Mouse (Mus musculus): ENCODE results near the gene Ccdc107. TPM values are rescaled to one million over a fixed set of nuclear protein-coding genes. Genes with fewer than 3 reads are reported as not detected.
"Not testable (repeated sequence)": the region's sequence is repeated elsewhere in the genome, so short reads cannot be mapped to it uniquely, and the experiment has no call there.

The Ccdc107 gene
- polyA plus RNA-seq, 1 experiment from 2014 or later: 54.6 TPM

- Histone ChIP-seq H3K4me1 (ENCODE audit: control insufficient read depth, insufficient read depth, low read length) (no peaks in the 10 kb centered on the region), H3K4me2 (ENCODE audit: low read depth, low read length) (peak overlapping the region; percentile 41), H3K9ac (replicated peaks; ENCODE audit: low read length) (peak overlapping the region; percentile 52), H3K27ac (replicated peaks; ENCODE audit: low read depth, low read length) (no peak overlapping the region), H3K27me3 (ENCODE audit: control insufficient read depth, insufficient read depth, low read length) (no peaks in the 10 kb centered on the region), H3K9me3 (replicated peaks; ENCODE audit: control insufficient read depth, low read length) (no peaks in the 10 kb centered on the region), H3K36me3 (replicated peaks; ENCODE audit: control insufficient read depth, insufficient read depth, low read depth, low read length) (no peaks in the 10 kb centered on the region), H3K4me3 (ENCODE audit: low read depth, low read length) (peak overlapping the region; percentile 10; the same call in 1 of the 2 replicates)
- DNase-seq (ENCODE audit: low spot score): no peak
- no peak for ATAC-seq (replicated peaks; ENCODE audit: insufficient number of reproducible peaks, low FRiP score, low TSS enrichment, low read depth)
- WGBS: 49% methylated on average over 8 of the region's 8 CpGs
Observed at GRCm38 (mm10) chr4:43478534-43478858, 14.2 kb upstream of the Ccdc107 start.

- WGBS: 46% methylated on average over 24 of the region's 24 CpGs
- DNase-seq (ENCODE audit: low spot score) (peak; percentile 87), ATAC-seq (replicated peaks; ENCODE audit: insufficient number of reproducible peaks, low FRiP score, low TSS enrichment, low read depth) (no peak)
- Histone ChIP-seq H3K27me3 (ENCODE audit: control insufficient read depth, insufficient read depth, low read length) (no peaks in the 10 kb centered on the region), H3K27ac (replicated peaks; ENCODE audit: low read depth, low read length) (no peak overlapping the region), H3K4me1 (ENCODE audit: control insufficient read depth, insufficient read depth, low read length) (no peaks in the 10 kb centered on the region), H3K4me2 (ENCODE audit: low read depth, low read length) (peak overlapping the region; percentile 16; the same call in 1 of the 2 replicates), H3K36me3 (replicated peaks; ENCODE audit: control insufficient read depth, insufficient read depth, low read depth, low read length) (no peaks in the 10 kb centered on the region), H3K4me3 (ENCODE audit: low read depth, low read length) (no peak overlapping the region), H3K9me3 (replicated peaks; ENCODE audit: control insufficient read depth, low read length) (no peaks in the 10 kb centered on the region), H3K9ac (replicated peaks; ENCODE audit: low read length) (no peak overlapping the region)
Observed at GRCm38 (mm10) chr4:43478906-43479832, 13.5 kb upstream of the Ccdc107 start.

- H3K9ac ChIP-seq (replicated peaks; ENCODE audit: low read length): no peak overlapping the region
- no peaks in the 10 kb centered on the region for H3K4me1 ChIP-seq (ENCODE audit: control insufficient read depth, insufficient read depth, low read length)
- DNase-seq (ENCODE audit: low spot score) (no peak), ATAC-seq (replicated peaks; ENCODE audit: insufficient number of reproducible peaks, low FRiP score, low TSS enrichment, low read depth) (no peak)
- H3K27ac ChIP-seq (replicated peaks; ENCODE audit: low read depth, low read length): no peak overlapping the region
- no peaks in the 10 kb centered on the region for H3K36me3 ChIP-seq (replicated peaks; ENCODE audit: control insufficient read depth, insufficient read depth, low read depth, low read length)
- WGBS: 88% methylated on average over 5 of the region's 5 CpGs
- H3K27me3 ChIP-seq (ENCODE audit: control insufficient read depth, insufficient read depth, low read length): no peaks in the 10 kb centered on the region
- H3K4me2 ChIP-seq (ENCODE audit: low read depth, low read length): no peak overlapping the region
- no peak overlapping the region for H3K4me3 ChIP-seq (ENCODE audit: low read depth, low read length)
- H3K9me3 ChIP-seq (replicated peaks; ENCODE audit: control insufficient read depth, low read length): no peaks in the 10 kb centered on the region
Observed at GRCm38 (mm10) chr4:43480985-43481384, 11.7 kb upstream of the Ccdc107 start.

- no peaks in the 10 kb centered on the region for H3K9me3 ChIP-seq (replicated peaks; ENCODE audit: control insufficient read depth, low read length)
- DNase-seq (ENCODE audit: low spot score) (no peak), ATAC-seq (replicated peaks; ENCODE audit: insufficient number of reproducible peaks, low FRiP score, low TSS enrichment, low read depth) (no peak)
- WGBS: 72% methylated on average over 7 of the region's 7 CpGs
- no peaks in the 10 kb centered on the region for H3K36me3 ChIP-seq (replicated peaks; ENCODE audit: control insufficient read depth, insufficient read depth, low read depth, low read length)
- H3K27me3 ChIP-seq (ENCODE audit: control insufficient read depth, insufficient read depth, low read length): no peaks in the 10 kb centered on the region
- no peak overlapping the region for H3K4me2 ChIP-seq (ENCODE audit: low read depth, low read length)
- H3K4me1 ChIP-seq (ENCODE audit: control insufficient read depth, insufficient read depth, low read length): no peaks in the 10 kb centered on the region
- H3K9ac ChIP-seq (replicated peaks; ENCODE audit: low read length): no peak overlapping the region
- H3K27ac ChIP-seq (replicated peaks; ENCODE audit: low read depth, low read length): no peak overlapping the region
- H3K4me3 ChIP-seq (ENCODE audit: low read depth, low read length): no peak overlapping the region
Observed at GRCm38 (mm10) chr4:43481894-43482456, 10.7 kb upstream of the Ccdc107 start.

- ATAC-seq (replicated peaks; ENCODE audit: insufficient number of reproducible peaks, low FRiP score, low TSS enrichment, low read depth) (no peak), DNase-seq (ENCODE audit: low spot score) (no peak)
- Histone ChIP-seq H3K27ac (replicated peaks; ENCODE audit: low read depth, low read length) (no peak overlapping the region), H3K4me2 (ENCODE audit: low read depth, low read length) (no peak overlapping the region), H3K4me3 (ENCODE audit: low read depth, low read length) (no peak overlapping the region), H3K27me3 (ENCODE audit: control insufficient read depth, insufficient read depth, low read length) (no peaks in the 10 kb centered on the region), H3K4me1 (ENCODE audit: control insufficient read depth, insufficient read depth, low read length) (no peaks in the 10 kb centered on the region), H3K9me3 (replicated peaks; ENCODE audit: control insufficient read depth, low read length) (no peaks in the 10 kb centered on the region), H3K36me3 (replicated peaks; ENCODE audit: control insufficient read depth, insufficient read depth, low read depth, low read length) (no peaks in the 10 kb centered on the region), H3K9ac (replicated peaks; ENCODE audit: low read length) (no peak overlapping the region)
- 63% methylated on average over 9 of the region's 10 CpGs for WGBS
Observed at GRCm38 (mm10) chr4:43482591-43482990, 10.1 kb upstream of the Ccdc107 start.

- Histone ChIP-seq H3K4me3 (ENCODE audit: low read depth, low read length) (no peak within 1 kb of the TSS), H3K9ac (replicated peaks; ENCODE audit: low read length) (no peak within 1 kb of the TSS), H3K27ac (replicated peaks; ENCODE audit: low read depth, low read length) (no peak within 1 kb of the TSS), H3K4me1 (ENCODE audit: control insufficient read depth, insufficient read depth, low read length) (no peaks in the 10 kb centered on the region), H3K27me3 (ENCODE audit: control insufficient read depth, insufficient read depth, low read length) (no peaks in the 10 kb centered on the region), H3K4me2 (ENCODE audit: low read depth, low read length) (no peak within 1 kb of the TSS), H3K36me3 (replicated peaks; ENCODE audit: control insufficient read depth, insufficient read depth, low read depth, low read length) (no peaks in the 10 kb centered on the region), H3K9me3 (replicated peaks; ENCODE audit: control insufficient read depth, low read length) (no peaks in the 10 kb centered on the region)
- DNase-seq (ENCODE audit: low spot score): no peak
- WGBS: 61% methylated on average over 12 of the region's 12 CpGs
- ATAC-seq (replicated peaks; ENCODE audit: insufficient number of reproducible peaks, low FRiP score, low TSS enrichment, low read depth): no peak
Observed at GRCm38 (mm10) chr4:43483535-43484091, 9.1 kb upstream of the Ccdc107 start, which contains the start of gene Sit1. Gene Sit1 (minus strand): TSS chr4:43483734.

- not testable (repeated sequence) for H3K27ac ChIP-seq (replicated peaks; ENCODE audit: low read depth, low read length); H3K4me3 ChIP-seq (ENCODE audit: low read depth, low read length); H3K9ac ChIP-seq (replicated peaks; ENCODE audit: low read length); H3K4me2 ChIP-seq (ENCODE audit: low read depth, low read length); DNase-seq (ENCODE audit: low spot score); H3K36me3 ChIP-seq (replicated peaks; ENCODE audit: control insufficient read depth, insufficient read depth, low read depth, low read length); ATAC-seq (replicated peaks; ENCODE audit: insufficient number of reproducible peaks, low FRiP score, low TSS enrichment, low read depth); H3K27me3 ChIP-seq (ENCODE audit: control insufficient read depth, insufficient read depth, low read length); H3K4me1 ChIP-seq (ENCODE audit: control insufficient read depth, insufficient read depth, low read length); H3K9me3 ChIP-seq (replicated peaks; ENCODE audit: control insufficient read depth, low read length)
- 80% methylated on average over 5 of the region's 5 CpGs for WGBS
Observed at GRCm38 (mm10) chr4:43485666-43486065, 7.0 kb upstream of the Ccdc107 start.

- Histone ChIP-seq H3K9ac (replicated peaks; ENCODE audit: low read length) (no peak overlapping the region), H3K4me3 (ENCODE audit: low read depth, low read length) (no peak overlapping the region), H3K27ac (replicated peaks; ENCODE audit: low read depth, low read length) (no peak overlapping the region), H3K4me2 (ENCODE audit: low read depth, low read length) (no peak overlapping the region), H3K4me1 (ENCODE audit: control insufficient read depth, insufficient read depth, low read length) (no peaks in the 10 kb centered on the region; the same call in 1 of the 2 replicates), H3K36me3 (replicated peaks; ENCODE audit: control insufficient read depth, insufficient read depth, low read depth, low read length) (no peaks in the 10 kb centered on the region), H3K27me3 (ENCODE audit: control insufficient read depth, insufficient read depth, low read length) (no peaks in the 10 kb centered on the region), H3K9me3 (replicated peaks; ENCODE audit: control insufficient read depth, low read length) (no peaks in the 10 kb centered on the region)
- WGBS: 94% methylated on average over 3 of the region's 3 CpGs
- no peak for ATAC-seq (replicated peaks; ENCODE audit: insufficient number of reproducible peaks, low FRiP score, low TSS enrichment, low read depth)
- DNase-seq (ENCODE audit: low spot score): no peak
Observed at GRCm38 (mm10) chr4:43489611-43490010, 3.1 kb upstream of the Ccdc107 start.
